Mouse (Mus musculus): Measurements from ENCODE around the gene Adgrf3.

- TF ChIP-seq CTCF (IDR thresholded peaks at IDR 0.05; ENCODE audit: low read depth, low read length), result no peak
- no peak for TF ChIP-seq TAL1 (conservative IDR thresholded peaks at IDR 0.05; ENCODE audit: low read depth, low read length)
Observed at GRCm38 (mm10) chr5:30172931-30173692, 32.4 kb downstream of the Adgrf3 start.

Measured in G1E (cell line).